Mouse (Mus musculus) ES-E14 (cell line): Measurements from ENCODE around the gene Esr1.

Experiments
- CHD2 ChIP-seq: IDR thresholded peaks from 2 replicates; pipeline ENCODE4 v1.6.1; 2014; ENCODE audit warnings: mild to moderate bottlenecking, low read depth, low read length, inconsistent platforms
- HCFC1 ChIP-seq: IDR thresholded peaks from 2 replicates; pipeline ENCODE4 v1.6.1; 2012; ENCODE audit warnings: low read length, inconsistent platforms, borderline replicate concordance; ENCODE audit not compliant: insufficient read depth
- MAFK ChIP-seq: IDR thresholded peaks from 2 replicates; pipeline ENCODE4 v1.6.1; 2014; ENCODE audit warnings: mild to moderate bottlenecking, low read depth, low read length, inconsistent platforms; ENCODE audit not compliant: insufficient read depth
- ZC3H11A ChIP-seq: IDR thresholded peaks from 2 replicates; pipeline ENCODE4 v1.6.1; 2012; ENCODE audit warnings: low read depth, mild to moderate bottlenecking, inconsistent platforms, low read length, borderline replicate concordance
- ZNF384 ChIP-seq: IDR thresholded peaks from 2 replicates; pipeline ENCODE4 v1.6.1; 2012; ENCODE audit warnings: low read depth, low read length, inconsistent platforms

GRCm38 (mm10) chr10:4597211-4597610 is 14.2 kb upstream of the Esr1 start:
- no peak for TF ChIP-seq CHD2
- TF ChIP-seq MAFK: no peak
- TF ChIP-seq HCFC1: no peak
- TF ChIP-seq ZNF384: no peak
- no peak for TF ChIP-seq ZC3H11A
